Mouse (Mus musculus) midbrain, embryonic 16.5 days (tissue): ENCODE results near the gene Cdh18. TPM values are rescaled to one million over a fixed set of nuclear protein-coding genes. Genes with fewer than 3 reads are reported as not detected.

ENCODE experiments used
- ATAC-seq: fragments of 200-750 bp; cut with Nextera tagmentation; 2 replicates; pipeline ENCODE4 v1.8.0; 2017; ENCODE audit warnings: moderate TSS enrichment
- H3K27ac ChIP-seq: fragments of 300-500 bp; sonication (generic); 2 replicates; pipeline ENCODE4 v1.5.1; 2014; ENCODE audit warnings: mild to moderate bottlenecking, low read length, mixed read lengths
- H3K27me3 ChIP-seq: fragments of 300-500 bp; sonication (generic); 2 replicates; pipeline ENCODE4 v1.6.1; 2014; ENCODE audit warnings: low read depth, low read length, mixed read lengths; ENCODE audit not compliant: control insufficient read depth, insufficient read depth
- H3K36me3 ChIP-seq: fragments of 300-500 bp; sonication (generic); 2 replicates; pipeline ENCODE4 v1.6.1; 2014; ENCODE audit warnings: mild to moderate bottlenecking, low read length, moderate library complexity, mixed read lengths; ENCODE audit not compliant: control insufficient read depth, insufficient read depth
- H3K4me1 ChIP-seq: fragments of 300-500 bp; sonication (generic); 2 replicates; pipeline ENCODE4 v1.6.1; 2014; ENCODE audit warnings: mild to moderate bottlenecking, low read length, mixed read lengths; ENCODE audit not compliant: control insufficient read depth, insufficient read depth
- H3K4me2 ChIP-seq: fragments of 300-500 bp; sonication (generic); 2 replicates; pipeline ENCODE4 v1.6.1; 2014; ENCODE audit warnings: mild to moderate bottlenecking, low read length, mixed read lengths
- H3K4me3 ChIP-seq: fragments of 300-500 bp; sonication (generic); 2 replicates; pipeline ENCODE4 v1.5.1; 2014; ENCODE audit warnings: low read depth, mild to moderate bottlenecking, low read length, moderate library complexity, mixed read lengths
- H3K9ac ChIP-seq: fragments of 300-500 bp; sonication (generic); 2 replicates; pipeline ENCODE4 v1.6.1; 2014; ENCODE audit warnings: low read depth, low read length, mixed read lengths
- H3K9me3 ChIP-seq: fragments of 300-500 bp; sonication (generic); replicated peaks from 2 replicates; pipeline ENCODE4 v1.6.1; 2014; ENCODE audit warnings: mild to moderate bottlenecking, low read length, mixed read lengths; ENCODE audit not compliant: control insufficient read depth, poor library complexity, severe bottlenecking
- WGBS: fragments of 180-500 bp; shearing (Covaris S2); extraction: QIAGEN DNeasy Blood & Tissue Kit; methylation state at CpG from one replicate; pipeline ENCODE4 v1.1.7; 2014; 5-methylcytosine and 5-hydroxymethylcytosine counted together
- polyA plus RNA-seq: library from polyadenylated mRNA; unstranded; fragments of >200 nt; fragmentation: Nextera tagmentation; extraction: Ambion mirVana; gene quantifications from 2 replicates; pipeline ENCODE4 v1.2.1, GENCODE M21; 2015

Gene Cdh18
- polyA plus RNA-seq, 1 experiment from 2014 or later: 10.1 TPM

- Histone ChIP-seq H3K27ac (no peak overlapping the region), H3K9me3 (no peaks in the 10 kb centered on the region), H3K9ac (no peak overlapping the region), H3K4me3 (no peak overlapping the region), H3K4me2 (no peak overlapping the region), H3K27me3 (no peaks in the 10 kb centered on the region), H3K36me3 (no peaks in the 10 kb centered on the region), H3K4me1 (no peaks in the 10 kb centered on the region)
- 87% methylated on average over 4 of the region's 4 CpGs for WGBS
- no peak for ATAC-seq
Observed at GRCm38 (mm10) chr15:23506480-23506879, 957.7 kb downstream of the Cdh18 start.

GRCm38 (mm10) chr15:23509694-23510093 is 960.9 kb downstream of the Cdh18 start:
- H3K9me3 ChIP-seq: no peaks in the 10 kb centered on the region
- no peak overlapping the region for H3K9ac ChIP-seq
- ATAC-seq: no peak
- H3K4me1 ChIP-seq: no peaks in the 10 kb centered on the region
- H3K4me2 ChIP-seq: no peak overlapping the region
- 65% methylated on average over 2 of the region's 2 CpGs for WGBS
- no peaks in the 10 kb centered on the region for H3K36me3 ChIP-seq
- H3K27ac ChIP-seq: no peak overlapping the region
- no peak overlapping the region for H3K4me3 ChIP-seq
- H3K27me3 ChIP-seq: no peaks in the 10 kb centered on the region

DNA sequence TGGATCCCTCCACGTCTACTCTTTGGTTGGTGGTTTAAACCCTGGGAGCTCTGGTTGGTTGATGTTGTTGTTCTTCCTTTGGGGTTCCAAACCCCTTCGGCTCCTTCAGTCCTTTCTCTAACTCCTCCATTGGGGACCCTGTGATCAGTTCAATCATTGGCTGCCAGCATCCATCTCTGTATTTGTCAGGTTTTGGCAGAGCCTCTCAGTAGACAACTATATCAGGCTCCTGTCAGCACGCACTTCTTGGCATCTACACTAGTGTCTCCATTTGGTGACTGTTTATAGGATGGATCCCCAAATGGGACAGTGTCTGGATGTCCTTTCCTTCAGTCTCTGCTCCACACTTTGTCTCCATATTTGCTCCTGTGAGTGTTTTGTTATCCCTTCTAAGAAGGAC is 967.0 kb downstream of the Cdh18 start:
- WGBS: 95% methylated on average over 3 of the region's 3 CpGs
- H3K27ac ChIP-seq: no peak overlapping the region
- H3K36me3 ChIP-seq: no peaks in the 10 kb centered on the region
- H3K4me2 ChIP-seq: no peak overlapping the region
- no peaks in the 10 kb centered on the region for H3K27me3 ChIP-seq
- no peaks in the 10 kb centered on the region for H3K9me3 ChIP-seq
- H3K4me1 ChIP-seq: no peaks in the 10 kb centered on the region
- no peak overlapping the region for H3K4me3 ChIP-seq
- ATAC-seq: no peak
- no peak overlapping the region for H3K9ac ChIP-seq

- no peak overlapping the region for H3K27ac ChIP-seq
- no peaks in the 10 kb centered on the region for H3K9me3 ChIP-seq
- no peak overlapping the region for H3K4me3 ChIP-seq
- WGBS: 75% methylated on average over 2 of the region's 2 CpGs
- H3K4me1 ChIP-seq: no peaks in the 10 kb centered on the region
- H3K4me2 ChIP-seq: no peak overlapping the region
- no peak overlapping the region for H3K9ac ChIP-seq
- no peak for ATAC-seq
- no peaks in the 10 kb centered on the region for H3K27me3 ChIP-seq
- H3K36me3 ChIP-seq: no peaks in the 10 kb centered on the region
Observed at GRCm38 (mm10) chr15:23518079-23518478, 969.3 kb downstream of the Cdh18 start.
